Mouse (Mus musculus) kidney, postnatal 4 days (tissue): ENCODE results near the gene Tnfrsf8.

Experiments
- DNase-seq, 2 experiments: peaks; one replicate each; pipeline ENCODE4 v3.0.0; 2021; ENCODE audit warnings: mixed read lengths in 2 of 2

Tnfrsf8 gene

DNA sequence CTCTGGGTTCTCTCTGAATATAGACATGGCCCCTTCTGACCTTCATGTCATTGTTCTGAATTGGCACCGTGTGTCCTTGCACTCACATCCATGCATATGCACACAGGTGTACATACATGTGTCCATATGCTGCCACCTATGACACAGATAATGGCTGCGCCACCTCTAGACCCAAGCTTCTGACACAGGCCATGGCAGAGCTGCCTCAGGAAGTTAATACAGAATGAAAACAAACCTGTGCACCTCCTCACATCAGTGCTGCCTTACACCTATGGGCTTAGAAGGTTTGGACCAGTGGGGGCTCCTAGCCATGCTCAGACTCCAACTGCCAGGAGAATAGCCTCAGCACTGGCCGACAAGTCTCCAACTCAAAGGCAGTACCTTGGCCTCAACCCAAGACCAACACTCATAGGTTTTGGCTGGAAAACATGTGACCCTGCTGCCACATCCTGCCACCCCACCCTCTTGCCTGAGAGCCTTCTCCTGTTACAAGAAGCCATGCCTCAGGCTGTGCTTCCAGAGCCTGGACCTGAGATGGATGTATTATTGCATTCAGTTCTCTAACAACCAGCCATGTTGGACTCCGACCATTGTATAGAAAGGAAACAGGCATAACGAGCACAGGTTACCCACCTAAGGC lies 85.3 kb downstream of the Tnfrsf8 start:
- DNase-seq, result no peak

DNA sequence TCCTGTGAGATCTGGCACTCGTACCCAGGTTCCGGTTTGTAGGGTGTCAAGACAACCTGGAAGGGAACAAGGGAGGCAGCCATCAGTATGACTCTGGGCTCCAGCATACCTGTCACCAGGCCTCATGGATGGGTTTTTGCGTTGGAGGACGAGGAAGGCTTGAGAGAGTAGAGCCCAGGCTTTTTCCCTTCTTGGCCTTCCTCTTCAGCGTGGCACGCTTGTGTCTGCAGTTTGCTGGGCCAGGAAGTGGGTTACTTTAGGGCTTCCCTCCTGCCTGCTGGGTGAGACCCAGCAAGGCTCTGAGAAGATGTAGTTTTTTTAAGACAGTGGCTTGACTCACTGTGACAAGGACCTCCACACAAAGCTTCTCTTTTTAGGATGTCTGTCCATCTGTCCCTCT lies 85.9 kb downstream of the Tnfrsf8 start:
- DNase-seq, result no peak

DNA sequence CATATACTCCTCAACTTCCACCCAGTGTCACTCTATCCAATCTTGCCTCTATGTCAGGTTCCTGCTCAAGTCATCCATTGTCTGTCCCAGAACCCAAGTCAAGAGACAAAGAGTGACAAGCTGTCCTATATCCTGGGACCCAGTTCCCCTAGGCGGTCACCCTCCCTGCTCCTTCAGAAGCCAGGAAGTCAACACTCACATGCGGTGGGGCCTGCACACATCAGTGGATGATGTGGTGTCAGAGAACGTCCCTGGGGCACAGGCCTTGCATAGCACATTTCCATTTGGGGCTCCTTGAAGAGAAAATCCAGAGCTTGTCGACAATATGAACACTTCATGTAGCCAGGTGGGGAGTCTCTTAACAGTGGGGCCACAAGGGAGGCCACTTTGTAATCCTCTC lies 90.4 kb downstream of the Tnfrsf8 start:
- DNase-seq, result no peak

DNA sequence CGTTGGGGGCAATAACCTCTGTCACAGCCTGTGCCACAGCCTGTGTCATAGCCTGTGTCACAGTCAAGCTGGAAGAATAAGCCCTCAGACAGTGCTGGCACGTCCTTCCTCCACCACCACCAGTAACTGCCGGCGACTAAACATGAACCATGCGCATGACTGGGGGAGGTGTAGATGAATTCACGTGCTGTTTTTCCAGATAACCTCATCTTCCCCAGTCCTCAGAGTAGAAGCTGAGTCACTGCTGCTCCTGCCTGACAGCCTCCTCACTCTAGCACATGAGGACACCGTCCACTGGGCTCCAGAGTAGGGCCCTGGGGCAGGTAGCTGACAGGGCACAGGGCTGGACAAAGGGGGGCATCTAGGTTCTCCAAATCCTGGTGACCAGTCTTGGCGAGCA lies 92.9 kb downstream of the Tnfrsf8 start:
- no peak for DNase-seq

DNA sequence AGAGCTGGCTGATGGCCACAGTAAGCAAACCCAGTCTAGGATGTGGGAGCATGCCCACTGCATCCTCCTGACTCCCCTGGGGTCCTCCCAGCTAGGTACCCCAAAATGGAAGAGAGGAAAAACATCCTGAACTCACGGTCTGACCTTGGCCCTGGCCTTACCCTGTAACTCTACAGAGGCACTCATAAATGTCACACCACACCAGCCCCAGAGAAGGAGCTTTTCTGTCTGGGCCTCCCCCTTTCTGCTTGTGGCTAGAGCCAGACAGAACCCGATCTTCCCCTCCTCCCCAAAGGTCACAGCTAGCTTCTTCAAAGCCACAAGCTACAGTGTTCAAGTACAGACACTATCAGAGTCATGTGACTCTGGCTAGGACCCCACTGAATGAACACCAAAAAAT lies 93.6 kb downstream of the Tnfrsf8 start:
- DNase-seq, result no peak

DNA sequence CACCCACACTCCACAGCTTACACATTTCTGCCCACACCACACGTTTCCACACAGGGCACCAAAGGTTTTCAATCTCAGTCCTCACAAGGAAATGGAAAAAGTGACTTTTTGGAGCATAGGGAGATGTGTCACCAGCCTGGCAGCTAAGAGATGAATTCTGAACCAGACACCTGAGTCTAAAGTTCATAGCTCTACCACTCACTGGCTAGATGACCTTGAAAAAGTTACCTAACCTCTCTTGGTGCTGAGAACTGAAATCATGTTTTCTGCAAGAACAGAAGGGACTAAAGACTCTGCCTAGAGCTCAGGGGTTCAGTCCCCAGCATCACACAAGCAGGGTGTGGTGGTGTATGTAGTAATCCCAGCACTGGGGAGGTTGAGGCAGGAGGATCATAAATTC lies 95.0 kb downstream of the Tnfrsf8 start:
- no peak for DNase-seq

DNA sequence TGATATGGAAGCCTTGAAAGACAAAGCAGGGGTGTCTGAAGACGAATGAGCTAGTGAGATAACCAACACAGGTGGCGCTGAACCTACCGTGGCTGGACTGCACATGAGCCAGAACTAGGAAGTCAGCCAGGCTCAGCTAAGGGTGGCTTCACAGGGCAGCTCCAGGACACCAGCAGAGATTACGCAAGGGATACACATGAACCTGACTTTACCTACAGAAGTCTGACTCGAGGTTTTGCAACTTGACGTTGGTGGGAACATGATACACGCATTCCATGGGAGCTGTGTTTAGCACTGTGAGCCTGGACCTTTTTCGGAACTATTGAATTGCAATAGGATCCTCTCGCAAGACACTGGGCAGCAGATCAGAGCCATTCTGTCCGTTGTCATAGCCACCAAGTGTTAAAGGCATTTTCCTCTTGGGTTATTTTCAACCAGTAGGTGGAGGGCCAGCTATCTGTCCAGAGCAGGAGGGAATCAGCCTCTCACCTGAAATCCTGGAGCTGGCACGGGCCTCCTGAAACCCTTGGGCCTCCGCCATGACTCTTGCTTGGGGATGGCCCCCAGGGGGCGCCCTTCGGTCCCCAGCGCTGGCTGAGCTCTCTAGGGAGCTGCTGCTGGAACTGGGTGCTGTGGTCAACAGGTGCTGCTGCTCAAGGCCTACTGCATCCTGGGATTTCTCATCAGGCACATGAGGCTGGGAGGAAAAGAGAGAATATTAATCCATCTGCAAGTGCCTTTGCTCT lies 95.6 kb downstream of the Tnfrsf8 start:
- peak; percentile 47 to 61 for DNase-seq

DNA sequence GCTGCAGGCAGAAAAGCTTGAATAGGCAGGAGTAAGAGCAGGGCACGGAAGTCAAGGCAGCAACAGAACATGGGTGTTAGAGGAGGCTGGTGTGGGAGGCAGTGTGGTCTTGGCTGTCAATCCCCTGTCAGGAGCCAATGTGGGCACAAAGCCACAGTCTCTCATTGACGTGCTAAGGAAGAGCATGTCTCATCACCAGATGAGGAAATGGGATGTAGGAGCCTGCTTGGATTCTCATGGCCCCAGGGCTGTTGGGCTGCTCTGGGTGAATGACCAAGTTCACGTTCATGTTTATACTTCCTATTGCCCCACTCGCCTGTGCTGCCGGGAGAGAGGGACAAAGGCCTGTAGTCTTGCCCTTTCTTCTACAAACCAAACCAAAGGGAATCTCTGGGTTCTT lies 97.1 kb downstream of the Tnfrsf8 start:
- no peak for DNase-seq
